Mouse (Mus musculus) T-cell, adult 2 months (primary cell): ENCODE results near the gene Rpl41.
A peak's percentile ranks its signal among the peaks of the same experiment; 100 is the strongest.
"Not testable (repeated sequence)": the region's sequence is repeated elsewhere in the genome, so short reads cannot be mapped to it uniquely, and the experiment has no call there.

ENCODE experiments used
- DNase-seq: peaks from one replicate; pipeline ENCODE4 v3.0.0; 2022; ENCODE audit warnings: low spot score

Rpl41 gene

DNA sequence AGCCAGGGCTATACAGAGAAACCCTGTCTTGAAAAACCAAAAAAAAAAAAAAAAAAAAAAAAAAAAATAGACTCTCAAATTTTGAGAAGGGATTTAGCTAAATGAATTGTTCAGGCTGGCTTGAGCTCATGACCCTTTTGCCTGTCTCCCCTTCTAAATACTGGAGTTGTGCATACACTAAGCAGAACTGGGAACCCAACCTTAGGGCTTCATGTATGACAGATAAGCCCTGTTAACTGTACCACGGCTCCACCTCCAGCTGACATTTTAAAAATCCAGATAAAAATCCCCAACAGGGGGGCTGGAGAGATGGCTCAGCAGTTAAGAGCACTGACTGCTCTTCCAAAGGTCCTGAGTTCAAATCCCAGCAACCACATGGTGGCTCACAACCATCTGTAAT lies 6.5 kb upstream of the Rpl41 start:
- DNase-seq: not testable (repeated sequence)

DNA sequence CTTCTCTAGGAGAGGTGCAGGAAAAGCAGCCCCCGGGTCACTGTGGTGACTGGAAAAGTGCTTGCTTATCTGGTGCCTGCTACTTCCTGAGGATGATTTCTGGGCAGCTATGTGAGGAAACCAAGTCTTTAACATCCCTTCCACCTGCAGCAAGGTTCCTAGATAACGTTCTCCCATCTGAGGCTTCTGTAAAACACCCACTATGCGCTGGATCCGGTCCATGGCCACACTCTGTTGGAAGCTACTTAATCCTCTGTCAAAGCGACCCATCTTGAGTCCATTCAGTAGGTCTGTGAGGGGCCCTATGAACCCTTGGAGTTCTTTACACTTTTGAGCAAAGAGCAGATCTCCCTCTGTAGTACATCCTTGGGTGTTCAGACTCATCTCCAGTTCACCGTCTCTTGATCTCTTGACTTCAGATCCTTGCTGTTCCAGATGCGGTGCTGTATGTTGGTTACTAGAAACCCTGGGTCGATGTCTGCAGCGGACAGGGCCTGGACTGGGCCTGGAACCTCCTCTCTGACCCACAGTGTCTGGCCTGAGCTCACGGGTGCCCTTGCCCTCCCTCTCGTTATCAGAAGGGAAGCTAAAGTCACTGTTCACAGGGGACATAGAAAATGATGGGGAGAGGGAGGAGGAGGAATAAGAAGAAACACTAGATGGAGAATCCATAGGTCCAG lies 1.2 kb upstream of the Rpl41 start:
- DNase-seq: not testable (repeated sequence)

DNA sequence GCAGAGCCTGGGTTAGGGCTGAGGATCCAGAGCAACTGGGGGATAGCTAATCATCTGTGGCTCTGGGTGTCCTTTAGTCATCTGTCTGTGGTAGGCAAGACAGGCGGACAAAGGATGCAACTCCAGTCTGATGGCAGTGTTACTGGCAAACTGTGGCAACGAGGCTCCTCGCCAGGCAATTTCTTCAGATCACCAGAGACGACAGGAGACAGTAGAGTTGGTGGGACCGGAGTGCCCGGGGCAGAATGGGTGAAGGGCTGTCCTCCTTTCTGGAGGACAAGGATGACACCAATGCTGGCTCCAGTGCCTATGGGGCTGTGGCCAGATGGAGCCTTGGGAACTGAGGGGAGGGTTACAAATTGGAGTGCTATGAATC lies 565 bp upstream of the Rpl41 start:
- not testable (repeated sequence) for DNase-seq

DNA sequence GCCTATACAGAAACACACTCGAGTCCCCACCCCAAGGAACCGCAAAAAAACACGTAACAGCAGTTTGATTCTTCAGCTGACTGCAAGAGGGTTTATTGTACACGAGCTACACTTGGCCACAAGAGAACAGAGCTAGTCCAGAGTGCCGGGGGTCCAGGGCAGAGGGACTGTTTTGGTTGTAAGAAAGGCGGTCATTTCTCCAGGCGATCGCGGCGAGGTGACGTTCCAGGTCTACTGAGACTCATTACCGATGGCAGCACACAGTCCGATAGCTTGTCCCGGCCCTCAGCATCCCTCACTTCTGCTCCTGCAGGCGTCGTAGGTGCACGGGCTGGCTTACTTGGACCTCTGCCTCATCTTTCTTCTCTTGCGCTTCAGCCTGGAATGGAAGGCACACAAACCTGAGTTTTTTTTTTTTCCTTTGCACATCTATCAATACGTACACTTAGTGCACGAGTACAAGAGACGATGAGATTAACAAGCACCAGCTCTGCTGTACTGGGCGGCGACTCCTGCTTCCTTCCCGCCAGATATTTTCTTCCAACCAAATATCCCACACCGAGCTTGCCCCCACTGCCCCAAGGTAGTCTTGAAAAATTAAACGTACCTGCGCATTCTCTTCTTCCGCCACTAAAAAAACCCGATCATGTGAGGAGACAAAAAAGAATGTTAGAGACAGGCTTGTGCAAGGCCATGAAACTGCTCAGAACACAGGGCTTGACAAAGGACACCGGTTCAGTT lies 884 bp downstream of the Rpl41 start:
- not testable (repeated sequence) for DNase-seq

DNA sequence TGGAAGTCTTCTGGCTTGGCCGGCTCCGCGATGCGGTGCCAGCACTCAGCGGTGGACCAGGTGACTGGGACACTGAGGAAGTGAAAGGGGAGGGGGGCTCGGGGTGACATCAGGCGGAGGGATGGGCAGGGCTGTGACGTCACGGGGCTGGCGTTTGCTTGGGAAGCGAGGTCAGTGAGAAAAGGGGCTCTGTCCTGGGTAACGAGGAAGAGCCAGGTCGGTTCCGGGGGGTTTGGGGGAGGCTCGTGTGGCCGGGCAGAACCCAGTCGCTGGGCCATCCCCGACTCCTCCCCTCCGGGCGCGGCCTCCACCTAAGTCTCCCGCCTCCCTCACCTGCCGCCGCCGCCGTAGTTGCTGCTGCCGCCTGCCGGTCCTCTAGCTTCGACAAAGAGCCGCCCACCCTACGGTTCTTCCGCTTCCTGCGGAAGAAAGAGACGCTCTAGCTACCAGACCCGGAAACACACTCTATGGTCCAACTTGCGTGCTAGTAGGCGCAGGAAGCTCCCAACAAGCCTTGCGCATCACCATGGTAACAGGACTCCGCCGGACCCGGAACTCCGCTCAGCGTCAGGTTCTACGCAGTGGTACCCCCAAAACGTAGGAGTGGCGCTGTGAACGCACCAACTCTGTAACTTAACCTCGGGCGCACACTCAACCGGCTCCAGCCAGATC lies 1.6 kb downstream of the Rpl41 start, which contains the start of gene Zc3h10:
Zc3h10 (minus strand) TSS at position 414 of the 672 bp plus-strand sequence.
- peak; percentile 98 for DNase-seq

DNA sequence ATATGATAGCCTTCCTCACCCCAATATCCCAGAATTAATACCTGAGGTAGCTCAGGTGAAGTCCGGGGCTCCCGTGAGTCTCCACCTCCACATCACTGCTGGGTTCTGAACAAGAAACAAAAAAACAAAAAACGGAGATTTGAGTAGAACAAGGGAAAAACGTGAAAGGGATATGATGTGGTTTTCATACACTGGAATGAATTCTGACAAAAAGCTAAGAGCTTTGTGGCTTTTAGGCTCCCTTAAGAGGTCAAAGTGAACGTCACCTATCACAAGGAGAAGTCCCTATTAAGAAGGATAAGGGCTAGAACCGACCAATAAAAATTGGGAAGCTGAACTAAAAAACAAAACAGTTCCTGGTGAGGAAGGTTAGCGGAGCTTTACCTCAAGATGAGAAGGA lies 2.3 kb downstream of the Rpl41 start:
- DNase-seq: no peak

DNA sequence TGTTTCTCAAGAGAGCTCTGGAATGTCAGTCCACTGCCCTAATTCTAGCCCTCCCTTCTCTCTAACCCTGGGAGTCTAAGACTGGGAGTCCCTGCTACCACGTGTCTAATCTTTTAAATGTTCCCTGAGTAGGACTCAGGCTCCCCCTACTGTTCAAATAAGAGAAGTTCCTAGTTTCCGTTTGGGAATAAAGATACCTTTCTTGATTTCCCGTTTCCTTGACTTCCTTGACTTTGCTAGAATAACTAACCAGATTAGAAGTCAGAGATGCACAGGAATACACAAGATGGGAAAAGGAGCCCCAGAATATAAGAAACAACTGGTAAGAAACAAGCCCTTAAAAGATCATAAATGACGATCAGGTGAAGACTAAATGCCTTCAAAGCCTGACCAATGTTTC lies 2.7 kb downstream of the Rpl41 start:
- no peak for DNase-seq

DNA sequence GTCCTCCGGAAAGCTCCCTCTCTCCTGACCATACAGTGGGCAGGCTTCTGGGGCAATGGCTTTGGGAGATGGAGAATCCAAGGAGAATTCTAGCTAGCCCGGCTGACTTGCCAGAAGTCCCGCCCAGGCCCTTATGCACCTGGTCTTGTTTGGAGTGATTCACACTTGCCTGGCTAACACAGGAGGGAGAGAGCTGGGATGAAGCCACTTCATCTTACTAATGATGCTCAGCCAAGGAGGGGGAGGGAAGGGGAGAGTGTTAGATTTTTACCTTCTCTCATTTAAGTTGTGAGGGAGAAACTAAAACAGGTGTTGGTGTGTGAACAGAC lies 3.6 kb downstream of the Rpl41 start:
- no peak for DNase-seq

DNA sequence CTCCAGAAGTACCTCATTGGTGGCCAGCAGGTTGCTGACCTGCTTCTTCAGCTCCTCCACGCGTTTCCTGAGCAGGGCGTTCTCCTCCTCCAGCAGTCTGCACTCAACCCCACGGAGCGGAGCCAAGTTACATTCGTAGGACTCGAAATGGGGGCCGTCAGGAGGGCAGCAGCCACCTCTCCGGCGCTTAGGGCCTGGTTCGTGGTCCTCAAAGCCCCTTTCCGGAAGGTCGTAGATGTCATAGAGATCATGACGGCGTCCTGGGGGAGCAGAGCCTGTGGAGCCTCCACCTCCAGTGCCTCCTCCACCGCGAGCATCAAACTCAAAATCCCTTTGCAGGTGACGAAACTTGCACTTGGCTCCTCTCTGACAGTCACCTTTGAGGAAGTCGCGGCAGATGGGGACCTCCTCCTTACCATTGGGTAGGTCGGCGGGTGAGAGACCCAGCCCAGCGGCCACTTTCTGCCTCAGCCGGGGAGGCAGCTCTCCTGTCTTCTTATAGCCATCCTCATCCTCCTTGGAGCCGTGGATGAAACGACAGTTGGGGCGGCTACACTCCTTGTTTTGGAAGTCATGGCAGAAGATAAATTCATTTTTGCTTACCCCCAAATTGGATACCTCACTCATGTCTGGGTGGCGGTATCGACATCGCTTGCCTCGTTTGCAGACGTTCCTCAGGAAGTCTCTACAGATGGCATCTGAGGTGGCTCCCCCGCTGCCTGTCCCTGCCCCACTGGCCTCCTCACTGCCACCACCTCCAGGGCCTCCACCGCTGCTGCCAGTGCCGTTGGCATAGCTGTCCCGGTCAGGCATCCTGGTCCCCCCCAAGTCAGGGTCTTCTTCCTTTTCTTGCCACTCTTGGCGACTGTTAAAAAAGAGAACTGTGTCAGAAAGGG lies 4.2 kb downstream of the Rpl41 start:
- DNase-seq: no peak

DNA sequence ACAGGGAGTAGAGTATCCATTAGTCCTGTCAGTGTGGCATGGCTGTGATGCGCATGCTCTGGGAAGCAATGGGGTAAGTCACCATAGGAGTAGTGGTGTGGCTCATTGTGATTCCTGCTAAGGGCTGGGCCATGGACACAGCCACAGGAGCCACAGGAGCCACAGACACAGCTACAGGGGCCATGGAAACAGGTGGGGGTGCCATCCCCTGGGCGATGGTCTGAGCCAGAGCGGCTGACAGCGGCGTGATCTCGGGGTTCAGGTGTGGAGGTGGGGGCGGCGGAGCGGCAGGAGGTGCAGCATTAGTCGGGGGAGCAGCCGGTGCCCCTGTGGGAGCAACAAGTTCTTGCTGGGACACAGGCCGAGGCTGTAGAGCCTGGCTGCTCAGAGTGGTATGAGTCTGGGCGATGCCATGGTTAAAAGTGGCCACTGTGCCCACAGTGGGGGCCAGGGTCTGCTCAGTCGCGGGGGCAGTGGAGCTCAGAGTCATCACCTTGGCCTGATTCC lies 4.9 kb downstream of the Rpl41 start:
- DNase-seq: no peak

DNA sequence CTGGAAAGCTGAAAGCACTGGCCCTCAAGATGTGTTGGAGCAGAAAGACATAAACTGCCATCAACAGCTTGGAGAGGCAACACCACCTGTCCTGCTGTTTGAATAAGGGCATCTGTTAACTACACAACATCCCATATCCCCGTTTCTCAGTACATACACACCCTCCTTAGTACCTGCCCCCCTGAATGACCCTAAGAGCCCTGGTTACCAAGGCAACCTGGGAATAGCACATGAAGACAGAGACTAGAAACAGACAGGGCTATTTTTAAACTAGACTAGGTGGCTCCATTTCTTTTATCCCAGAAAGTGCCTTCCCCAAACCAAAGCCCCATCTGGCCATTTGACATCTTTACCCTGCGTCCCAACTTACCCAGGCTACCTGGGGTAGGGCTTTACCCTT lies 6.0 kb downstream of the Rpl41 start:
- DNase-seq: no peak

DNA sequence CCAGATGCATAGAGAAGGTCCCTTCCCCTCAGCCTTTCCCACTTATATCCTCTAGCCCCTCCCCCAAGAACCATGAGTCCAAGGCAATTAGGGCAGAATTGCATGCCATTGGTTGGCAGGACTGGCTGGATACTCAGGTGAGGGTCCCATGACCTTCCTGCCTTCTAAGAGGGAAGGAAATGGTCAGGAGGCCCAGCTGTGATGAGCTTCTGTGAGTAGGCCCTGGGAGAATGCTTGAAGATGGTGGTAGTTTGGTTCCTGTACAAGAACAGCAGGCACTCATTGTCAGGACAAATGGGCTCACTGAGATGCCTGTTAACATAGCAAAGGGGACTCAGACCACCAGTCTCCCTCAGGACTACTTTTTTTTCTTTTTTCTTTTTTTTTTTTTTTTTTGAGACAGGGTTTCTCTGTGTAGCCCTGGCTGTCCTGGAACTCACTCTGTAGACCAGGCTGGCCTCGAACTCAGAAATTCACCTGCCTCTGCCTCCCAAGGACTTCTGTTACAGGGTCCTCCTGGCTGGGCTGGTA lies 10.7 kb downstream of the Rpl41 start:
- DNase-seq: no peak

DNA sequence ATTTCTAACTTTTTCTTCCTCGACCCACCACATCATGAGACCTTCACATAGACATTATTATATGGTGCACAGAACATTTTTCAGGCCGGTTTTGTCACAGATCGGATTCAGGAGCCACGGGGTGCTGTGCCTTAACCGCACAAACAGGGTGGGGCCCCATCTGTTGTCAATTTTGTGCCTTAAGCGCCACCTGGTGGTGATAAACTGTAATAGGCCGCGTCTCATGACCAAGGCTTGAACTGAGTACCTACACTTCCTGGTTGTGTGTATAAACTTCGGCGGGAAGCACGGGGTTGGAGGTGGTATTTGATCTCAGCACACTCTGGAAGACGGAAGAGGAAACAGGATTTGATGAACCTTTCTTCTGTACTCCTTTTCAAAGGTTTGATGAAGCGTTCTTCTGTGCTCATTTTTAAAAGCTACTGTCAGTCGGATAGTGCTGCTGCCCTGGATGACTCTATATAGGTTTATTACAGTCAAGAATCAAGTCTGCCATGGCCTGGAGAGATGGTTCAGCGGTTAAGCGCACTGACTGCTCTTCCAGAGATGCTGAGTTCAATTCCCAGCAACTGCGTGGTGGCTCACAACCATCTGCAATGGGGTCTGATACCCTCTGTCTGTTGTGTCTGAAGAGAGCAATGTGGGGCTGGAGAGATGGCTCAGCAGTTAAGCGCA lies 12.7 kb downstream of the Rpl41 start:
- peak; percentile 94 for DNase-seq

DNA sequence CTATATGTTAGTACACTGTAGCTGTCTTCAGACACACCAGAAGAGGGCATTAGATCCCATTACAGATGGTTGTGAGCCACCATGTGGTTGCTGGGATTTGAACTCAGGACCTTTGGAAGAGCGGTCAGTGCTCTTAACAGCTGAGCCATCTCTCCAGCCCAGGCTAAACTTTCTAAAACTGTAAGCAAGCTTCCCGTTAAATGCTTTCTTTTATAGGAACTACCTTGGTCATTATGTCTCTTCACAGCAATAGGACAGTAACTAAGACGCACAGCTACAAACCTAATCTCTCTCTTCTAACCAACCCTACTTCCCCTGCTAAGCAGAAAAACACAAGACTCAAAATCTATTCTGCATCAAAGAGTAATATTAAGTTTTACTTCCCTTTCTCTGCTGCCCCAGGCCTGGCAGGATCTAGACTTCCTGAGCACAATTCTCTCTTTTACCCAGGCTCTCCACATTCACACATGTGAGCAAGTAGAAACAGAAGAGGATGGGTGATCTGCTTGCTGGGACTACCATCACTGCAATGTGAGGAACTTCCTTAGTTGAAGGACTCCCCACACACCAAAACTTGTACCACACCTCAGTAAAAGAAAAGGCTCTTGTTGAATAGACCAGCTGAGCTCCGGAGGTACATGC lies 13.4 kb downstream of the Rpl41 start:
- DNase-seq: no peak

DNA sequence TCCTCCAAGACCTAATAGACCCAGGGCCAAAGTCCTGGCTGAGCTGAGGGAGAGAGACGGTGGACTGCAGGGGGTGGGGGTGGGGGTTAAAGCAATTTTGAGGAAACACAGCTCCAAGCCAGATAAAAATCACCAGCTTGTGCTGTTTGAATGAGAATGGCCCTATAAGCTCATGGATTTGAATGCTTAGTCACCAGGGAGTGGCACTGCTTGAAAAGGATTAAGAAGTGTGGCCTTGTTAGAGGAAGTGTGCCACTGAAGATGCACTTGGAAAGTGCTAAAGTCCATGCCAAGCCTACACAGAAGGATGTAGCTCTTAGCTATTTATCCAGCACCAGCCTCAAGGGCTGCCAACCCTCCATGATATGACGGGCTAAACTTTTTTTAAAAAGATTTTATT lies 13.9 kb downstream of the Rpl41 start:
- DNase-seq: no peak

DNA sequence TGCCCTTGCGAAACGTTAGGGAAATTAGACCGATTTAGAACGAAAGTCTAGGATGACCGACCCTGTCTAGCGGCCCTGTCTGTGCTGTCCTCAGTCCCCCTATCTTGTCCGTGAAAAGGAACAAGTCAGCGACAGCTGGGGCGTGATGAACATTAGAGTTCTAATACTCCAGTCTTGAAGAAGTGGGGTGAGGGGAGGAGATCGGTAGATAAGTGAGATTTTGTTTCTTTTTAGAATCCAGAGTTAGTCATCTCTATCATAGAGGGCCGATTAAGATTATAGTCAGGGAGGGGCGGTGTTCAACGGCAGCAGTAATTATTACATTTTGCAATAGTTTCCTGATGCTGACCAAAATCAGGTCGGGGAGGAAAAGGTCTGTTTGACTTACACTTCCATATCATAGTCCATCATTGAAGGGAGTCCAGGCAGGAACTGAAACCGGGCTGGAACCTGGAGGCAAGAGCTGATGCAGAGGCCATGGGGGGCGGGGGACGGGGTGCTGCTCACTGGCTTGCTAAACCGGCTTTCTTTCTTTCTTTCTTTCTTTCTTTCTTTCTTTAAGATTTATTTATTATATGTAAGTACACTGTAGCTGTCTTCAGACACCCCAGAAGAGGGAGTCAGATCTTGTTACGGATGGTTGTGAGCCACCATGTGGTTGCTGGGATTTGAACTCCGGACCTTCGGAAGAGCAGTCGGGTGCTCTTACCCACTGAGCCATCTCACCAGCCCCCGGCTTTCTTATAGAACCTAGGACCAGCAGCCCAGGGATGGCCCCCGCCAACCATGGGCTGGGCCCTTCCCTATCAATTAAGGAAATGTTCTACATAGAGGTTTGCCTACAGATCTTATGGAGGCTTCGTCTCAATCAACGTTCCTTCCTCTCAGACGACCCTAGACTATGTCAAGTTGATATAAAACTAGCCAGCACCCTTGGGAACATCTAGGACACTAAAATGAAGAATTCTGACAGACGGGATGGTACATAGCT lies 22.4 kb downstream of the Rpl41 start:
- DNase-seq: no peak

DNA sequence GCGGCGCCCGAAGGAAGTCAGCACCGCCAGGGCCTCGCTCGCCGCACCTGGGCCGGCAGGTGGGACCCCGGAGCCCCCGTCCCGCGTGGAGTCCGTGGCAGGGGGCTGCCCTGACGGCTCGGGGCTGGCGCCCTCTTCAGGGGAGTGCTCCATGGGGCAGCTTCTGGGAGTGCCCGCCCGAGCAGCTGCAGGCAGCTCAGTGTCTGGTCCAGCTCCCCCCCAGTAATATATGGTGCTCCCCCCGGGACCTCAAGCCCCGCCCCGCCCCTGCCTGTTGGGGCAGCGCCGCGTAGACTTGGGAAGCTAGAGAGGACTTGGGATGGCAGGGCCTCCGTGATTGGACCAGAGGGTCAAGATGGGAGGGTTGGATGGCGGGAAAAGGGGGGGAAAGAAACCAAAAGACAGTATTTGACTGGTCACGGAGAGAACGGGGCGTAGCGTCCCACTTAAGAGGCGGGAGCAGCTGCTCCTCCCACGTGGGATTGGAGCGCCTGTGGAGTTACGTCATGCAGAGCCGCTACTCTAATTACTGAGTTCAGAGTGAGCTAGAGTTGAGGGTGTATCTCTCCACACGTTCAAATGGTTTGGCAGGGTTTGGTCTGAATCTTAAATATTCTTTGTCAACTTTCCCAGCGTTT lies 23.3 kb downstream of the Rpl41 start, which contains the start of gene Esyt1:
Esyt1 (minus strand) TSS at position 201 of the 638 bp plus-strand sequence.
- DNase-seq: peak; percentile 96

DNA sequence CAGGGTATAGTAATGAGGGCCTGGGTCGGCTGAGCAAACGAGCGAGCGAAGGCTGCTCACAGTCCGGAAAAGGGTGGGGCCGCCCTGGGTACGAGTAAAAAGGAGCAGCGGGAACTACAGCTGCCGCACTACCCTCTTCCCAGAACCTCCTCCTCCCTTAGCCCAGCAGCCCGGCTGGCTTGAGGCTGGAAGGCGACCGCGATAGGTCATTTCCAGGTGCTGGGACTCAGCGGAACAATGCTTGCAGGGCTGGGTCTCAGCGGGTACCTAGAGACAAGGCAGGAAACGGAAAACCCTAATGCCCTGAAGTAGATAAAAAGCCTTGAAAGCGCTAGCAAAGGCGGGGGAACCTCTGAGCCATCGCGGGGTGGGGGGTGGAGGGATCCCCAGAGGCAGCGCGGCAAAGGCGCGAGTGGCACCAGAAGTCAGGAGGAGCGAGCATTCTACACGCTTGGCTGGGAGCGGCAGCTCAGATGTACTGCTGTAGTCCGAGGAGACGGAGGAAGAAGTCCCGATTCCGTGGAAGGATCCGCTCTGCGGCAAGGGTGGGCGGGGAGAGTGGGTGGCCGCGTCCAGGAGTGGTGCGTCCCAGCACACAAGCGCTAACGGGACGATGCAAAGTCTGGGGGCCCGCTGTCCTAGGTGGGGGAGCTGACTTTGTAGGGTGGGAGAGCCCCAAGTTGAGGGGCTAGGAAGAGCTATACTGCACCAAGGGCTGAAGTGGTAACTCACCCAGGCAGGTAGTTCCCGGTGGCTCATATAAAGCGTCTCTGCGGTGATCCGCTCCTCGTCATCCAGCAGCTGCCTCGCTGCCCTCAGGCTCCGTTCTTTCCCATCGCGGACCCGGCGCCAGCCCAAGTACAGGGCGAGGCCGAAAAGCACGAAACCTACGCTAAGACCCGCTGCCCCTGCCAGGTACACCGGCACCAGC lies 24.1 kb downstream of the Rpl41 start:
- peak; percentile 76 for DNase-seq
